9 mouse cellular contexts compared by ENCODE assay signal in genomic region chrX:95253517-95253916, GRCm38 (mm10). TPM values are rescaled to one million over a fixed set of nuclear protein-coding genes. Genes with fewer than 3 reads are reported as not detected.
DNase-seq lines count a peak whose midpoint lies in the region; ATAC-seq and TF ChIP-seq lines count a peak whose summit lies in the region.
"Had no signal": no experiment of that assay in that cellular context is flagged by ENCODE, and none has a peak within 500 bp of the region (broad histone marks: within the 10 kb centered on the region; RNA-seq: fewer than 3 reads in every experiment).

No protein-coding gene starts in this region.

- 50% methylated on average over 13 of the region's 13 CpGs for WGBS in bone marrow, adult 2 months

- TF ChIP-seq CTCF in bone marrow, adult 2 months (IDR thresholded peaks at IDR 0.05; ENCODE audit: control insufficient read depth, insufficient read depth, low read length): peak; percentile 44; the same call in 1 of the 2 replicates

- no peak overlapping the region for H3K27ac ChIP-seq in bone marrow, adult 2 months (ENCODE audit: control insufficient read depth, insufficient read depth, low read depth, low read length, poor library complexity)
- H3K27ac ChIP-seq: limb, embryonic 15.5 days had no signal

- DNase-seq in gastrocnemius, postnatal 10 days: peak; percentile 7
- DNase-seq in gastrocnemius, postnatal 36 days: no peak
- peak; percentile 0 for DNase-seq in right cerebral cortex, adult 18-20 months
- no peak for DNase-seq in right cerebral cortex, postnatal 25 days
- DNase-seq in kidney, postnatal 36 days: peak; percentile 23 to 53
- DNase-seq in naive thymus-derived CD4-positive, alpha-beta T cell, adult 2 months (ENCODE audit: low read depth): peak; percentile 19

- TF ChIP-seq POLR2A in bone marrow, adult 2 months (IDR thresholded peaks at IDR 0.05; ENCODE audit: borderline replicate concordance, control insufficient read depth, low read depth, low read length): no peak

- H3K4me3 ChIP-seq in bone marrow, adult 2 months (replicated peaks; ENCODE audit: control insufficient read depth, low read depth, low read length): no peak overlapping the region
- H3K4me3 ChIP-seq: limb, embryonic 15.5 days had no signal

- ATAC-seq in megakaryocyte-erythroid progenitor cell, adult 5-6 weeks (replicated peaks; ENCODE audit: low FRiP score, low TSS enrichment, poor library complexity, severe bottlenecking): no peak

- no peaks in the 10 kb centered on the region for H3K4me1 ChIP-seq in bone marrow, adult 2 months (ENCODE audit: control insufficient read depth, insufficient read depth, low read length)
- H3K4me1 ChIP-seq: limb, embryonic 15.5 days had no signal

- intact Hi-C loops in gastrocnemius, postnatal 36 days (cut with DNase I): no loop called here

RNA-seq across cellular contexts. Expression of gene Arhgef9, which starts 56.9 kb away (rescaled TPM):
- 10 to 100 TPM; 11.5 to 12.6 TPM for total RNA-seq in gastrocnemius, postnatal 10 days (2021)
- total RNA-seq in gastrocnemius, postnatal 36 days (2021): 10 to 100 TPM in 1 of 2 experiments, 1 to 10 TPM in 1; 10.0 to 12.9 TPM
- 8.8 TPM in 1 of 2 replicates, not detected in the other for polyA plus RNA-seq in bone marrow, adult 2 months (2011; ENCODE audit: insufficient read depth, insufficient read length, low replicate concordance, missing spikeins)
- not detected in 2 replicates for total RNA-seq in megakaryocyte-erythroid progenitor cell, adult 5-6 weeks (2014; fragmentation: Nextera tagmentation)
- 1.3 TPM in 1 of 2 replicates, not detected in the other for total RNA-seq in megakaryocyte-erythroid progenitor cell, adult 5-6 weeks (2017)

Comparison
In these comparisons a context has a peak if more than half of its experiments do, and no peak if none do; other contexts are left out.
1. DNase-seq: peak in gastrocnemius, postnatal 10 days (single experiment), right cerebral cortex, adult 18-20 months (single experiment), kidney, postnatal 36 days (2 of 2) and naive thymus-derived CD4-positive, alpha-beta T cell, adult 2 months (single experiment); none in gastrocnemius, postnatal 36 days (0 of 2) and right cerebral cortex, postnatal 25 days (single experiment).
2. RNA of gene Arhgef9, which starts 56.9 kb away (total RNA-seq): 10.0 to 12.9 TPM in gastrocnemius, postnatal 36 days and 11.5 to 12.6 TPM in gastrocnemius, postnatal 10 days; 1.3 TPM in megakaryocyte-erythroid progenitor cell, adult 5-6 weeks; every median in the first group is over 4 times any median in the second.